In genomic region chr10:116582738-116583137, GRCm38 (mm10) we compare ENCODE assay signal across 8 mouse cellular contexts. TPM values are rescaled to one million over a fixed set of nuclear protein-coding genes. Genes with fewer than 3 reads are reported as not detected.
A peak's percentile ranks its signal among the peaks of the same experiment; 100 is the strongest.
DNase-seq lines count a peak whose midpoint lies in the region; ATAC-seq and TF ChIP-seq lines count a peak whose summit lies in the region.

No protein-coding gene starts in this region.

- TF ChIP-seq EP300 in heart, adult 2 months (IDR thresholded peaks at IDR 0.05; ENCODE audit: insufficient read depth, low read depth, low read length): no peak

- peak; percentile 33 for ATAC-seq in activated CD4-positive, CD25-positive, alpha-beta regulatory T cell, adult 4 months
- no peak for ATAC-seq in kidney, embryonic 15.5 days (replicated peaks; ENCODE audit: low FRiP score)

- peaks cover 3% of the 10 kb centered on the region for H3K4me1 ChIP-seq in heart, adult 2 months (ENCODE audit: control insufficient read depth, insufficient read depth, low read length)
- H3K4me1 ChIP-seq in kidney, embryonic 15.5 days: peaks cover 10% of the 10 kb centered on the region
- peaks cover 3% of the 10 kb centered on the region; the same call in 1 of the 2 replicates for H3K4me1 ChIP-seq in small intestine, adult 2 months (ENCODE audit: control insufficient read depth, insufficient read depth, insufficient read length, low read length)

- no peak for TF ChIP-seq POLR2A in heart, adult 2 months (IDR thresholded peaks at IDR 0.05; ENCODE audit: insufficient read depth, low read depth, low read length)
- TF ChIP-seq POLR2A in small intestine, adult 2 months (IDR thresholded peaks at IDR 0.05; ENCODE audit: low read depth, low read length): no peak

- H3K9me3 ChIP-seq in kidney, embryonic 15.5 days (replicated peaks): no peaks in the 10 kb centered on the region

- TF ChIP-seq CTCF in heart, adult 2 months (IDR thresholded peaks at IDR 0.05): no peak
- no peak for TF ChIP-seq CTCF in small intestine, adult 2 months (IDR thresholded peaks at IDR 0.05; ENCODE audit: extremely low read depth, insufficient read length, insufficient replicate concordance, low read depth, low read length)

- no peak overlapping the region for H3K9ac ChIP-seq in heart, adult 2 months (ENCODE audit: low read depth, low read length)
- H3K9ac ChIP-seq in kidney, embryonic 15.5 days: no peak overlapping the region

- H3K27ac ChIP-seq in heart, adult 2 months: peak overlapping the region; percentile 95; the same call in 1 of the 2 replicates
- H3K27ac ChIP-seq in kidney, embryonic 15.5 days: no peak overlapping the region
- peak overlapping the region; percentile 42; the same call in 1 of the 2 replicates for H3K27ac ChIP-seq in small intestine, adult 2 months (ENCODE audit: insufficient read depth, low read depth, low read length)

- H3K79me2 ChIP-seq in heart, adult 2 months (replicated peaks; ENCODE audit: control insufficient read depth, insufficient read depth, low read length): peaks cover 2% of the 10 kb centered on the region

- H3K4me2 ChIP-seq in kidney, embryonic 15.5 days: peak overlapping the region; percentile 68

- H3K4me3 ChIP-seq in heart, adult 2 months: peak overlapping the region; percentile 78
- H3K4me3 ChIP-seq in kidney, embryonic 15.5 days (replicated peaks): peak overlapping the region; percentile 82
- H3K4me3 ChIP-seq in small intestine, adult 2 months (ENCODE audit: low read depth, low read length): no peak overlapping the region

- intact Hi-C loops in heart, adult 2 months (cut with DNase I): loop anchor here (5.0 to 10.0 kb wide), 3 partner anchors 205 to 362 kb away; no protein-coding TSS in a partner anchor

- H3K27me3 ChIP-seq in heart, adult 2 months (ENCODE audit: control insufficient read depth, insufficient read depth, low read length): no peaks in the 10 kb centered on the region
- H3K27me3 ChIP-seq in kidney, embryonic 15.5 days: no peaks in the 10 kb centered on the region
- no peaks in the 10 kb centered on the region for H3K27me3 ChIP-seq in small intestine, adult 2 months (ENCODE audit: control insufficient read depth, insufficient read depth, low read length)

- peaks cover 6% of the 10 kb centered on the region for H3K36me3 ChIP-seq in heart, adult 2 months (ENCODE audit: control insufficient read depth, insufficient read depth, low read length)
- peaks cover 6% of the 10 kb centered on the region; the same call in 1 of the 2 replicates for H3K36me3 ChIP-seq in kidney, embryonic 15.5 days
- H3K36me3 ChIP-seq in small intestine, adult 2 months (ENCODE audit: control insufficient read depth, insufficient read depth, low read length): peaks cover 3% of the 10 kb centered on the region

- WGBS in heart, adult 2 months: 28% methylated on average over 6 of the region's 6 CpGs
- 20% methylated on average over 6 of the region's 6 CpGs for WGBS in kidney, embryonic 15.5 days
- 17% methylated on average over 6 of the region's 6 CpGs for WGBS in small intestine, adult 2 months

- peak; percentile 38 for DNase-seq in adrenal gland, postnatal 14 days
- no peak for DNase-seq in adrenal gland, postnatal 4 days (ENCODE audit: low spot score in 2 of 2)
- peak; percentile 24 to 30 for DNase-seq in heart, adult 2 months
- DNase-seq in lung, postnatal 10 days: peak; percentile 36
- no peak for DNase-seq in adipocyte (ENCODE audit: low spot score)

RNA-seq across cellular contexts. Expression of gene Cnot2, which starts 1.4 kb away (rescaled TPM):
- total RNA-seq in adrenal gland, postnatal 14 days (2021): 72.5 and 74.8 TPM in 2 replicates
- total RNA-seq in adrenal gland, postnatal 4 days (2021): 10 to 100 TPM; 91.6 to 98.7 TPM
- 10 to 100 TPM; 76.0 to 97.1 TPM for polyA plus RNA-seq in activated CD4-positive, CD25-positive, alpha-beta regulatory T cell, adult 4 months (2017; shearing (Covaris generic))
- 10 to 100 TPM; 35.1 to 38.3 TPM for total RNA-seq in heart, adult 2 months (2021)
- polyA plus RNA-seq in heart, adult 2 months (2012; rRNA removed): 19.4 and 34.4 TPM in 2 replicates
- 102 and 104 TPM in 2 replicates for polyA plus RNA-seq in kidney, embryonic 15.5 days (2015; fragmentation: Nextera tagmentation; extraction: Ambion mirVana)
- polyA plus RNA-seq in small intestine, adult 2 months (2012; rRNA removed): 8.7 and 19.2 TPM in 2 replicates

Comparison
In these comparisons a context has a peak if more than half of its experiments do, and no peak if none do; other contexts are left out.
1. DNase-seq: peak in adrenal gland, postnatal 14 days (single experiment), heart, adult 2 months (2 of 2) and lung, postnatal 10 days (single experiment); none in adrenal gland, postnatal 4 days (0 of 2) and adipocyte (single experiment).